Mouse (Mus musculus) midbrain, embryonic 11.5 days (tissue): ENCODE data around the gene Thbs4. TPM values are rescaled to one million over a fixed set of nuclear protein-coding genes. Genes with fewer than 3 reads are reported as not detected.

Experiments used
- ATAC-seq: fragments of 200-750 bp; cut with Nextera tagmentation; 2 replicates; pipeline ENCODE4 v1.8.0; 2017; ENCODE audit warnings: moderate TSS enrichment, moderate library complexity; ENCODE audit not compliant: low FRiP score
- DNase-seq: peaks from one replicate; pipeline ENCODE4 v3.0.0; 2015; ENCODE audit warnings: low spot score; ENCODE audit errors: missing footprints
- H3K27ac ChIP-seq: fragments of 300-500 bp; sonication (generic); 2 replicates; pipeline ENCODE4 v1.5.1; 2014; ENCODE audit warnings: low read depth, low read length
- H3K27me3 ChIP-seq: fragments of 300-500 bp; sonication (generic); 2 replicates; pipeline ENCODE4 v1.6.1; 2014; ENCODE audit warnings: mild to moderate bottlenecking, low read length, moderate library complexity, mixed read lengths; ENCODE audit not compliant: control insufficient read depth, insufficient read depth
- H3K36me3 ChIP-seq: fragments of 300-500 bp; sonication (generic); 2 replicates; pipeline ENCODE4 v1.6.1; 2014; ENCODE audit warnings: mild to moderate bottlenecking, low read length, moderate library complexity, mixed read lengths; ENCODE audit not compliant: control insufficient read depth, insufficient read depth
- H3K4me1 ChIP-seq: fragments of 300-500 bp; sonication (generic); 2 replicates; pipeline ENCODE4 v1.6.1; 2014; ENCODE audit warnings: low read length; ENCODE audit not compliant: control insufficient read depth, insufficient read depth
- H3K4me2 ChIP-seq: fragments of 300-500 bp; sonication (generic); 2 replicates; pipeline ENCODE4 v1.6.1; 2014; ENCODE audit warnings: mild to moderate bottlenecking, moderate library complexity
- H3K4me3 ChIP-seq: fragments of 300-500 bp; sonication (generic); 2 replicates; pipeline ENCODE4 v1.5.1; 2014; ENCODE audit warnings: low read depth, low read length
- H3K9ac ChIP-seq: fragments of 300-500 bp; sonication (generic); 2 replicates; pipeline ENCODE4 v1.6.1; 2014; ENCODE audit warnings: low read length
- H3K9me3 ChIP-seq: fragments of 300-500 bp; sonication (generic); 2 replicates; pipeline ENCODE4 v1.6.1; 2016; ENCODE audit warnings: low read length; ENCODE audit not compliant: control insufficient read depth
- WGBS: fragments of 180-500 bp; shearing (Covaris S2); extraction: QIAGEN DNeasy Blood & Tissue Kit; methylation state at CpG from one replicate; pipeline ENCODE4 v1.1.7; 2014; 5-methylcytosine and 5-hydroxymethylcytosine counted together
- polyA plus RNA-seq: library from polyadenylated mRNA; unstranded; fragments of >200 nt; fragmentation: Nextera tagmentation; extraction: Ambion mirVana; gene quantifications from 2 replicates; pipeline ENCODE4 v1.2.1, GENCODE M21; 2014

The Thbs4 gene
- polyA plus RNA-seq, 1 experiment from 2014 or later = 1.8 TPM

- DNase-seq = peak; percentile 88
Observed at GRCm38 (mm10) chr13:92703241-92704027, 91.2 kb downstream of the Thbs4 start.

GRCm38 (mm10) chr13:92702035-92702434 is 92.6 kb downstream of the Thbs4 start:
- DNase-seq = peak; percentile 75
- Histone ChIP-seq H3K4me1 (peaks cover 13% of the 10 kb centered on the region), H3K4me3 (no peak overlapping the region), H3K9ac (no peak overlapping the region), H3K4me2 (no peak overlapping the region), H3K9me3 (no peaks in the 10 kb centered on the region), H3K27ac (no peak overlapping the region), H3K27me3 (0 out of 2 replicates have a peak, but pooled peaks cover 2% of the 10 kb centered on the region), H3K36me3 (no peaks in the 10 kb centered on the region)
- WGBS = 82% methylated on average over 5 of the region's 5 CpGs
- no peak for ATAC-seq

More at GRCm38 (mm10) chr13:92703241-92704027, 91.2 kb downstream of the Thbs4 start:
- H3K9me3 ChIP-seq = no peaks in the 10 kb centered on the region
- H3K36me3 ChIP-seq = no peaks in the 10 kb centered on the region
- peak; percentile 79 for ATAC-seq
- peak overlapping the region; percentile 32 for H3K27ac ChIP-seq
- no peak overlapping the region for H3K4me2 ChIP-seq
- H3K4me3 ChIP-seq = no peak overlapping the region
- H3K4me1 ChIP-seq = peaks cover 13% of the 10 kb centered on the region
- 0 out of 2 replicates have a peak, but pooled peaks cover 2% of the 10 kb centered on the region for H3K27me3 ChIP-seq
- 32% methylated on average over 8 of the region's 8 CpGs for WGBS
- no peak overlapping the region for H3K9ac ChIP-seq

Other genes starting within 250 kb of the Thbs4 start
- not detected in 2 replicates for gene Spz1, start 218.6 kb downstream of the Thbs4 start, polyA plus RNA-seq
- 9.0 and 9.7 TPM in 2 replicates for gene Serinc5, start 183.7 kb downstream of the Thbs4 start, polyA plus RNA-seq
- 4.9 and 5.9 TPM in 2 replicates for gene Mtx3, start 49.9 kb upstream of the Thbs4 start, polyA plus RNA-seq